Mouse (Mus musculus): ENCODE measurements around the gene Dnajc12. TPM values are rescaled to one million over a fixed set of nuclear protein-coding genes. Genes with fewer than 3 reads are reported as not detected.
"Not testable (repeated sequence)": the region's sequence is repeated elsewhere in the genome, so short reads cannot be mapped to it uniquely, and the experiment has no call there.

Dnajc12 gene
- 7.9 and 9.7 TPM in 2 replicates for polyA plus RNA-seq (2016; fragmentation: Nextera tagmentation; extraction: Ambion mirVana)

GRCm38 (mm10) chr10:63382372-63383279 lies at the start of gene Dnajc12:
Gene Dnajc12 (plus strand): TSS chr10:63382443.
- no peaks in the 10 kb centered on the region for H3K36me3 ChIP-seq
- H3K4me3 ChIP-seq: peak within 1 kb of the TSS; percentile 63
- H3K27me3 ChIP-seq (ENCODE audit: low read depth, poor library complexity, severe bottlenecking): peaks cover 20% of the 10 kb centered on the region
- peak within 1 kb of the TSS; percentile 63; the same call in 1 of the 2 replicates for H3K27ac ChIP-seq
- WGBS: under 1% methylated on average over 28 of the region's 28 CpGs
- no peaks in the 10 kb centered on the region for H3K9me3 ChIP-seq (replicated peaks)
- H3K4me1 ChIP-seq: 0 out of 2 replicates have a peak, but pooled peaks cover 7% of the 10 kb centered on the region
- DNase-seq (ENCODE audit: low spot score): peak; percentile 83

DNA sequence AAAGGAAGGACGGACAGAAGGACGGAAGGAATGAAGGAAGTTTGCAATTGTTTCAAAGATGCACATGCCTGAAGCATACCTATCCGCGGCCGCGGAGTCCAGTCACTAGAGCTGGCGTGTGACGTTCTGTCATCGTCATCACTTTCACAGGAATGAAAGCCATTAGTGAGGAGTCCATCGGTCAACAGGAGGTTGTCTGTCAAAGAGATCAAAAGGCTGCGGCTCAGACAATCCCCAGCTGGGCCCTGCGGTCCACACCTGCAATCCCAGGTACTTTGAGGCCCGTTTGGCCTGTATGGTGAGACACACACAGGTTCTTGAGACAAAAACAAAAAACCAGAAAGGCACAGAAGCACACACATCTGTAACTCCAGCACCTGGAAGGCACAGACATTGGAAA lies 45.3 kb upstream of the Dnajc12 start:
- Histone ChIP-seq H3K4me3 (peak overlapping the region; percentile 88), H3K36me3 (peaks cover 46% of the 10 kb centered on the region), H3K4me1 (peaks cover 18% of the 10 kb centered on the region), H3K9me3 (replicated peaks) (no peaks in the 10 kb centered on the region), H3K27ac (no peak overlapping the region), H3K27me3 (ENCODE audit: low read depth, poor library complexity, severe bottlenecking) (no peaks in the 10 kb centered on the region)
- WGBS: 46% methylated on average over 13 of the region's 13 CpGs
- no peak for DNase-seq (ENCODE audit: low spot score)

DNA sequence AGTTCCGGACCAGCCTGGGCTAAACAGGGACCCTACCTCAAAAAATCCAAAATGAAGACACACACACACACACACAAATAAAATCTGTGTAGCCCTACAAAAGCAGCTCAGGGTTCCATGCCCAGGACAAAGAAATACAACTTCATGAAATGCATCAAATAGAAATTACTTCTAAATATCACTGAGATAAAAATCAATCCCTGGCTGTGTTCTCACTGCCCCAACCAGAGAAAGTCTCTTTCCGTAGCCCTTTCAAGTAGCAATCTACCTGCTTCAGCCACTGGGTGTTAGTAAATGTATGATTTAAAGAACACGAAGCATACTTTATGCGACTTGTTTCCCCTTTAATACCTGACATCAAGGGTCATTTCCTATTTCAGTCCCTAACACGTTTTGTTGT lies 44.9 kb upstream of the Dnajc12 start:
- peaks cover 18% of the 10 kb centered on the region for H3K4me1 ChIP-seq
- no peak for DNase-seq (ENCODE audit: low spot score)
- peak overlapping the region; percentile 88 for H3K4me3 ChIP-seq
- no peaks in the 10 kb centered on the region for H3K27me3 ChIP-seq (ENCODE audit: low read depth, poor library complexity, severe bottlenecking)
- peaks cover 42% of the 10 kb centered on the region for H3K36me3 ChIP-seq
- WGBS: 37% methylated on average over 5 of the region's 5 CpGs
- H3K27ac ChIP-seq: no peak overlapping the region
- H3K9me3 ChIP-seq (replicated peaks): no peaks in the 10 kb centered on the region

GRCm38 (mm10) chr10:63337951-63338836 lies 44.0 kb upstream of the Dnajc12 start:
- DNase-seq (ENCODE audit: low spot score): peak; percentile 75
- peaks cover 18% of the 10 kb centered on the region for H3K4me1 ChIP-seq
- H3K27me3 ChIP-seq (ENCODE audit: low read depth, poor library complexity, severe bottlenecking): no peaks in the 10 kb centered on the region
- H3K9me3 ChIP-seq (replicated peaks): no peaks in the 10 kb centered on the region
- peaks cover 33% of the 10 kb centered on the region for H3K36me3 ChIP-seq
- peak overlapping the region; percentile 97 for H3K27ac ChIP-seq
- 6% methylated on average over 112 of the region's 113 CpGs for WGBS
- peak overlapping the region; percentile 88 for H3K4me3 ChIP-seq

DNA sequence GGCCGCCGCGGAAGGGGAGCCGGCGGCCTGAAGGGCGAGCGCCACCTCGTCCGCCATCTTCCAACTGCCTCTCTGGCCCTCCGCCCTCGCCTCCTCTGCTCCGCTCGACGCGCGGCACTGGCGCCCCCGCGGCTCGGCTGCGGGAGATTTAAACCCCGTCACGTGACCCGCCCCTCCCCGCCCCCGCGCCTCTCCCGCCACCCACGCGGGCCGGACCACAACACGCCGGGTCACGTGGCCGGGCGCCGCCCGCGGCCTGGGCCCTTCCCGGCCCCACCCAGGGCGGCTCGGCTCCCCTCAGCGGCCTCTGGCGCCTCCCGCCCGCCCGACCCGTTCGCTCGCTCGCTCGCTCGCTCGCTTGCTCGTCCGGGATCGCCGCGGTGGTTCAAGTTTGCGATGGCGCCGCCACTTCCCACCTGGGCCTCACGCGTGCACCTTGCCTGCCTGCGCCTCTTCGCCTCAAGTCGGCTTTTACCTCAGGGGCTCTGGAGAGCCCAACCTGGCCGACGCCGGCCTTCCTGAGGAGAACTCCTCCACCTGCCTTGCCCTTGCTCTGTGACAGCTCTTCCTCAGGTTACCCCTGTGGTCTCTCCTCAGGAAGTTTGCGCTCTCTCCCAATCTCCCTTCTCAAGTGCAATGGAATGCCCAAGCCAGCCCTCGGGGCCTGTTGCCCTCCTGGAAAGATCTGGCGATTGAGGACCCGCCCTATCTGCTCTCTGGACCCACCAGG lies 43.2 kb upstream of the Dnajc12 start:
- Histone ChIP-seq H3K4me1 (peaks cover 18% of the 10 kb centered on the region), H3K4me3 (peak overlapping the region; percentile 88), H3K36me3 (peaks cover 24% of the 10 kb centered on the region), H3K9me3 (replicated peaks) (no peaks in the 10 kb centered on the region), H3K27ac (peak overlapping the region; percentile 97), H3K27me3 (ENCODE audit: low read depth, poor library complexity, severe bottlenecking) (no peaks in the 10 kb centered on the region)
- DNase-seq (ENCODE audit: low spot score): peak; percentile 97
- 1% methylated on average over 70 of the region's 74 CpGs for WGBS

DNA sequence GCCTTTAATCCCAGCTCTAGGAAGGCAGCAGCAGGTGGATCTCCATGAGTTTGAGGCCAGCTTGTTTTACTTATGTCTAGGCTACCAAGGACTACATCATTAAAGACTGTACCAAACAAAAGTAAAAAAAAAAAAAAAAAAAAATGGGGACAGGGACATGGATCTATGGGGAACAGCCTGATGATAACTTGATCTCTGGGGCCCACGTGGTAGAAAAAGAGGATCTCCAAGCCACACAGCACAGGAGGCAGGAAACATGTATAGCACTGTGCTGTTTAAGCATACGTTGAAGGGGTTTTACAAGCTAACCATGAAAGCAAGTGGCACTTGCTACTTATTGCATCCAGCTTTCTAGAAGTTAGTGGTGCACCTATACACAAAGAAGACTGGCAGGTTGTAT lies 40.9 kb upstream of the Dnajc12 start:
- Histone ChIP-seq H3K27me3 (ENCODE audit: low read depth, poor library complexity, severe bottlenecking) (no peaks in the 10 kb centered on the region), H3K4me1 (peaks cover 18% of the 10 kb centered on the region), H3K4me3 (no peak overlapping the region), H3K9me3 (replicated peaks) (no peaks in the 10 kb centered on the region), H3K27ac (no peak overlapping the region), H3K36me3 (peaks cover 1% of the 10 kb centered on the region; the same call in 1 of the 2 replicates)
- DNase-seq (ENCODE audit: low spot score): no peak
- 83% methylated on average over 2 of the region's 2 CpGs for WGBS

DNA sequence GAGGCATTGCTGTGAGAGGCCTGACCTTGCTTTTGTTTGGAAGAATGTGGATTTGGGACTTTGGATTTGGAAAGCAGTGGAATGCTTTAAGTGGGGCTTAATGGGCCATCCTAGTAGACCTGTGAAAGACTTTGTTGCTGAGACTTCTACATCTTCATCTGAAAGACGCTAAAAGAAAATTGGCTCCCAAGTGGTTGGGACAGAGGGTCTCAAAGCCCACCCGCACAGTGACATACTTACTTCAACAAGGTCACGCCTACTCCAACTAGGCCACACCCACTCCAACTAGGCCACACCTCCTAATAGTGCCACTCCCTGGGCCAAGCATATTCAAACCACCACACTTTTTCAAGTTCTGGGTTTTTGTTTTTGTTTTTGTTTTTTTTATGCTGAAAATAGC lies 37.5 kb upstream of the Dnajc12 start:
- no peaks in the 10 kb centered on the region for H3K36me3 ChIP-seq
- WGBS: 91% methylated on average over 3 of the region's 3 CpGs
- H3K27ac ChIP-seq: no peak overlapping the region
- no peak overlapping the region for H3K4me3 ChIP-seq
- no peaks in the 10 kb centered on the region for H3K9me3 ChIP-seq (replicated peaks)
- H3K27me3 ChIP-seq (ENCODE audit: low read depth, poor library complexity, severe bottlenecking): no peaks in the 10 kb centered on the region
- no peak for DNase-seq (ENCODE audit: low spot score)
- no peaks in the 10 kb centered on the region for H3K4me1 ChIP-seq

DNA sequence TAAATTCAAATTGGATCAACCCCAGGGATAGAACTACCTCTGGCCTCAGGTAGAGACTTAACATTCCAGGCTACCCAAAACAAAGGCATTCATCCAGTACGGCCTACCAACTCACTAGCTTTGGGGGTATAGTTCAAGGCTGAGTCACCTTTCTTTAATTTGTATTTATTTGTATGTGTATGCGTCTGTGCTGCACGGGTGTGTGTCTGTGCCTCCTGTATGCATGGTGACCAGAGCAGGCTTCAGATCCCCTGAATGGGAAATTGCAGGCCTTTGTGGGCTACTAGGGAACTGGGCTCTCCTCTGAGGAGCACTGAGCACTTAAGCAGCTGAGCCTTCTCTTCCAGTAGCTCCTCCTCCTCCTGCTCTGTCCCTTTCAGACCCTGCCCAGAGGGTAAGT lies 34.0 kb upstream of the Dnajc12 start:
- H3K9me3 ChIP-seq (replicated peaks): no peaks in the 10 kb centered on the region
- WGBS: 56% methylated on average over 3 of the region's 3 CpGs
- DNase-seq (ENCODE audit: low spot score): no peak
- H3K27ac ChIP-seq: no peak overlapping the region
- no peaks in the 10 kb centered on the region for H3K27me3 ChIP-seq (ENCODE audit: low read depth, poor library complexity, severe bottlenecking)
- no peak overlapping the region for H3K4me3 ChIP-seq
- H3K36me3 ChIP-seq: no peaks in the 10 kb centered on the region
- H3K4me1 ChIP-seq: no peaks in the 10 kb centered on the region

- H3K9me3 ChIP-seq (replicated peaks): no peaks in the 10 kb centered on the region
- no peaks in the 10 kb centered on the region for H3K36me3 ChIP-seq
- DNase-seq (ENCODE audit: low spot score): no peak
- no peaks in the 10 kb centered on the region for H3K27me3 ChIP-seq (ENCODE audit: low read depth, poor library complexity, severe bottlenecking)
- no peaks in the 10 kb centered on the region for H3K4me1 ChIP-seq
- 91% methylated on average over 7 of the region's 7 CpGs for whole genome bisulfite sequencing
- no peak overlapping the region for H3K4me3 ChIP-seq
- no peak overlapping the region for H3K27ac ChIP-seq
Observed at GRCm38 (mm10) chr10:63350666-63351065, 31.6 kb upstream of the Dnajc12 start.

- not testable (repeated sequence) for H3K4me3 ChIP-seq; H3K4me1 ChIP-seq; H3K36me3 ChIP-seq; DNase-seq (ENCODE audit: low spot score); H3K9me3 ChIP-seq (replicated peaks); H3K27ac ChIP-seq; H3K27me3 ChIP-seq (ENCODE audit: low read depth, poor library complexity, severe bottlenecking)
- 82% methylated on average over 7 of the region's 7 CpGs for WGBS
Observed at GRCm38 (mm10) chr10:63351099-63351498, 31.1 kb upstream of the Dnajc12 start.

DNA sequence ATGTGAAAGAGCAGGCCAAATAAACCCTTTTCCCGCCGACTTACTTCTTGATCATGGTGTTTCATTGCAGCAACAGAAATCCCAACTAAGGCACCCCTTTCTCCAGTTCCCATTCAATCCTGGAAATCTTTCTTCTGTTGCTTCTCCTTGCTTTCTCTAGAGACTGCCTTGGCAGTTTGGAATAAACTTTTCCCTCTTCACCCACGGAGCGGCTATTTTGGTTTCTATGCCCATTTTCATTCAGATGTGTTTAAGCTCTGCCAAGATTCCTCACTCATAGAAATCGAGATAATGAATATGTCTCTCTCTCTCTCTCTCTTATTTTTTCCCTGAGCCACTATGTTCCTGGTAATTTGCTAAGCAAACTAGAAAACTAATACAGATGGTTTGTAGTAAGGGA lies 30.1 kb upstream of the Dnajc12 start:
- Histone ChIP-seq H3K27ac (no peak overlapping the region), H3K9me3 (replicated peaks) (no peaks in the 10 kb centered on the region), H3K27me3 (ENCODE audit: low read depth, poor library complexity, severe bottlenecking) (no peaks in the 10 kb centered on the region), H3K36me3 (no peaks in the 10 kb centered on the region), H3K4me3 (no peak overlapping the region), H3K4me1 (no peaks in the 10 kb centered on the region)
- 94% methylated on average over 5 of the region's 5 CpGs for WGBS
- no peak for DNase-seq (ENCODE audit: low spot score)

GRCm38 (mm10) chr10:63360502-63360901 lies 21.7 kb upstream of the Dnajc12 start:
- Histone ChIP-seq H3K27ac (no peak overlapping the region), H3K27me3 (ENCODE audit: low read depth, poor library complexity, severe bottlenecking) (no peaks in the 10 kb centered on the region), H3K36me3 (no peaks in the 10 kb centered on the region), H3K4me1 (no peaks in the 10 kb centered on the region), H3K9me3 (replicated peaks) (no peaks in the 10 kb centered on the region), H3K4me3 (no peak overlapping the region)
- WGBS: 63% methylated on average over 1 of the region's 1 CpGs
- no peak for DNase-seq (ENCODE audit: low spot score)
